Mouse (Mus musculus): ENCODE data around the gene Slc29a3.

The Slc29a3 gene

DNA sequence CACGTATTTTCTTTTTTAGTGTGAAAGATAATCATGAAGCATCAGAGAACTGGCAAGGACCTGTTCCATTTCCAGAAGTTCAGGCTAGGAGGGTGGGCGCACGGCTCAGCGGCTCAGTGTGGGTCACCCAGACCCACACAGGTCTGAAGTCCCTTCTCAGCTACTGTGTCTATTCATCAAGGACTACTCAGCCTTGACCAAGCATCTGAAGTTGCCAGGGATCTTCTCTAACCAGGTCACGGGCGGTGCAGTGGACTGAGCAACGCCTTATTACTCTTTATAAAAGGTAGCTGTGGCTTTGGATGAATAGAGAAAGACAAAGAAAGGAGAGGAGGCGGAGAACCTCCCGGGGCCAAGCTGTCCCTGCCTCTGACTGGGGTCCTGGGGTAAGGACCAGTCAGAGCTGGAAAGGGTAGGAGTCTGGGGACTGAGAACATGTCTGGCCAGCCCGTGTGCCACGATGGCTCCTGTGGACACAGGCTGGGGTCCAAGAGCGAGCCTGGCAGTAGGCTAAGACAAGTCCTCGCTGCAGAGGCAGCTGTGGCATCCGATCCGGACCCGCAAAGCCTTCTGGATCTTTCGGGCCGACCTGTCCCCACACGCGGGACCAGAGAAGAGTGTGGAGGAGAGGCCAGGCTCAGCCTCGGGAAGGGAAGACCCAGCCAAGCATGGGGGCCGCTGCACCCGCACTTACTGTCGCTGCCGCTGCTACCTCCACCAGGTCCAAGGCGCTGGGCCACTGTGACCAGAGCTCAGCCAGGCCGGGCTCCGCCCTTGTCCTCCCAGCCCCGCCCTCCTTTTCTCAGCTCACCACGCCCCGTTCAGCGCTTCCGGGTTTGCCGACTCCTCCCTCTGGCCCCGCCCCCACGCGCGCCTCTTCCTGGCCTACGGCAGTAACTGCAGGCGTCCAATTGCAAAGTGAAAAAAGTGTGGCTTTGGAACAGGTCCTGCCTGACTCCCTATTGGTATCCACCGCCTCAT, at the start of gene Slc29a3:
Gene Slc29a3, minus strand, starts transcription at position 755 of the 981 bp plus-strand sequence.
- DNase-seq (ENCODE audit: low spot score), result peak; percentile 98

DNA sequence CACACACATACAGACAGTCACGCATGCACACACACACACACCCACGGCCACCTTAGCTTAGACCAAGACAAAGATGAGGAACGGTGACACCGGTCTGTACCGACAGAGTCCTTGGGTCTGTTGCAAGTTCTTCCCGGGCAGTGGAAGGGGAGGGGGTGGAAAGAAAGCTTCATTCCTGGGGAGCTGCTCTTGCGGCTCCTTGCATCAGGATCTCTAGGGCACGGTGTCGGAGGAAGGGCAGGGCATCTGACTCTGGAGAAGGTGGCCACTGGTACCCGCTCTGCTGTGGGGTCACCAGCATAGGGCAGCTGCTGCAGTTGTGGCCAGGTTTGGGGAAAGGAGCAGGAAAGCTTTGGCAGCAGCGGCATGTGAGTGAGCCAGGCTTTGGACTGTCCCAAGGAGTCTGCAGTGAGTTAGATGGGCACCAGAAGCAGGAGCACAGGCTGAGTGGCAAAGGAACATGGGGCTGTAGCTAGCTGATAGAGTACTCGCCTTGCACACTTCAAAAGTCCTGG, 49.4 kb upstream of the Slc29a3 start:
- no peak for DNase-seq (ENCODE audit: low spot score)

DNA sequence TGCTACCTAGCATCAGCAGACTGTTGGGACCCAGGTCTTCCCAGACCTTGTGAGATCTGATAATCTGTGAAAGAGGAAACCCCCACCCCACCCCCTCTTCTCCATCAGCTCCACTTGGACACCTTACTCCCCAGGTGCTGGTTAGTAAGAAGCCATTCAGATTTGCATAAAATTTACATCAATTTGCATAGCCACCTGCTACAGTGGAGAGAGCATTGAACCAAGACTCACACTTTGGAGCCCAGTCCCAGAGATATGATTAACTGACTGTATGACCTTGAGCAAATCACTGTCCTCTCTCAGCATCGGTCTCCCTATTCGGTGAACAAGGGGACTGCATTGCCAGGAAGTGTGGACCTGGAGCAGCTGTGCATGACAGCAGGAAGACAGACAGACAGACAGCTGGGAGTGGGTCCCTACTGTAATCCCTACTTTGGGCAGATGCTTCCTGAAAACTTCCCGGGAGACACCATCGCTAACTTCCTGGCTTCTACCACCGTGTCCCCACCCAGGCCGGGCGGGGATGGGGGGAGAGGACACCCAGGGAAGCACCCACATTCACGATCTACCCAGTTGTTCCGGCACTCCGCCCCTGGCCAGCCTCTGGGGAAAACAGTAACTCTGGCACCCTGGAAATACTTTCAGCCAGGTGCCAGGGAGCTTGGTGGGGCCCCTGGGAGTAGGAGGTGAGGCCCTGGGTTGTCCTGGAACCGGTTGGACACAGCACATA, 48.7 kb upstream of the Slc29a3 start:
- no peak for DNase-seq (ENCODE audit: low spot score)

DNA sequence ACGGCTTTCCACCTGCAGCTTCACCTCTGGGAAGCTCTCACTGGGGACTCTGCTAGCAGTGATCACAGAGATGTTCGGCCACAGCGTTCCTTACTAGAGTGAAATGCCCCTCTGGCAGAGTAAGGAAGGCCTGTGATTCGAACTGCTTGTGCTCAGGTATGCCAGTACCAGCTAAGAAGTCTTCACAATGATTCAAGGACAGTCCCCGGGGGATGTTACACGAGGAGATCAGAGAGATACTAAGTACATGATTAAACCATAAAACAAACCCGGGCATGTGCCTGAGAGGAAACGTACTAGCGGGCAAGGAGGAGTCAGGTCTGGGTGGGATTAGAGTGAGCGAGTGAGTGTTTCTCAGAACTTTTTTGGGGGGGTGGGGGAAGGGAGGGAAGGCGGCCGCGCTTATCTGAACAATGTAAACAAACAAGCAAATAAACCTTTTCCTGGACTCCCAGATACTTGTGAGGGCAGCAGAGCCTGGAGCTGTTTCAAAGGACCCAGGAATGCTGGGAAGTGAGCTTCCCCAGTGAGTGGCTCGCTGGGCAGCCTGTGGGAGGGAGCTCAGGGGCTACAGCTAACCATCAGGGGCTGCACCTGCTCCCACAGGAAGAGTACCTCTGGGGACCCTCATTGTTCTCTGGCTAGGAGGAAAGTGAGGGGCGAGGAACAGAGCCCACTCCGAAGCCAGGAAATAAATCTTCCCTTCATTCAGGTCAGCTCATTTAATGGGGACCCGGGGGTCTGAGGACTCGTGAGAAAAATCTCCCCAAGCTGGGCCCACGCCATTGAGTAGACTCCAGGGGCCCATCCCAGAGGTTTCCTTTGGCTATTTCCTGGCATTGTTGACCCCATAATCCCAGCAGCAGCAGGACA, 47.9 kb upstream of the Slc29a3 start:
- no peak for DNase-seq (ENCODE audit: low spot score)

DNA sequence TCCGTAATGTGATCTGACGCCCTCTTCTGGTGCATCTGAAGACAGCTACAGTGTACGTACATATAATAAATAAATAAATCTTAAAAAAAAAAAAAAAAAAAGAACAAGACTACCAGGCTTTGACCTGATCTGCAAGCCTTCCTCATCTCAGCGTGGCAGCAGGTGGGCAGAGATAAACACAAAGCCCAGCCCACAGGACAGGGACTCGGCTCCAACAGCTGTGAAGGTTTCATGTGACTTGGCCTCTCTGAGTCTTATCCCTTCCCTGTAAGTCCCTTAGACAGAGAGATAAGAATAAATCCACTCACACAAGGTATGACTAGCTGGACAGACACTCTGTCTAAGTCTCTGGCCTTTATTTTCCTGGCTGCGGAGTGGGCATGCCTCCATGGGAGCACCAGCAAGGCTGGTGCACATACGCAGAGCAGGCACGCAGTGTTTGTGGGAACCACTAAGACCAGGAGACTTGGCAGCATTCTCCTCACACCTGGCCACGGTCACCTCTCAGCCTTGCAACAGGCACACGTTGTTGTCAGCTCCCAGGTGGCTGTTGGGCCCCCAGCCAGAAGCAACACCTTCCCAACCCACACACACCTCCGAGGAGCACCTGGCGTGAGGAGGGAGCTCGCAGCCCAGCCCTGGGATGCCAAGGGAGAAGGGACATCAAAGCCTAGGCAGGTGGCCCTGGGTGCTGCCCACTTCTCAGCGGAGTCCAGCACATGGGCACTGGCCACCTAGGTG, 45.3 kb upstream of the Slc29a3 start:
- DNase-seq (ENCODE audit: low spot score), result no peak

DNA sequence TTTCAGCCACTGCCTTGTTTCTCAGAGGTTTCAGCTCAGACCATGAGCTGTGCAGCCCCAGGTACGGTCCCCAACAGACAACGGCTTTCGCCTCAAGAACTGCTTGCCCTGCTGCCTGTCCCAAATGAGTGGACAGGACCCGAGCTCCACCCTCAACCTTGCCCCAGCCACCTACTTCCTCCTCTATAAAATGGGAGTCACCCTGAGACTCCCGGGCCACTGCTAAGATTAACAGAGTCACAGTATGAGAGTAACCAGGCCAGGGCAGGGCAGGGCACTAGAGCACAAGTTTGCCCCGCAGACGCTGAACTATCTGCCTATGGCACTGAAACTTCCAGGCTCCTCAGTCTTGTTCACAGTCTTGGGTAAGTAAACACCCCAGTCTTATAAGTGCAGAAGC, 43.9 kb upstream of the Slc29a3 start:
- DNase-seq (ENCODE audit: low spot score), result no peak

DNA sequence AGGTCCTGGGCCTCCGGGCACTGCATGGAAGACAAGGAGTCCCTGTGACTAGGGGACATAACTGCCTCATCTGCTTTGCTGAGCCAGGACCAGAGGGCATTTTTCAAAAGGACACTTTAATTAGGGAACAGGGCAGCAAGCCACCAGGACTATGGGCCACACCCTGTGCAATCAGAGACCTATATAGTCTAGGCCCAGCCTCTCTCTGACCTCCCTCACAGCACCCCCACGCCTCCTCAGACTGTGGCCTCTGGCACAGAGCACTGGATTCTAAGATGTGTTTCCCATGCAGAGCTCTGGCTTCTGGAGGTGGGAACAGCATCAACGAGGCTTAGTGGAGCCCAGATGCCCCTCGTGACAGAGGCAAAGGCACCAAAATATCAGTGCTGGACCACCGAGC, 43.4 kb upstream of the Slc29a3 start:
- no peak for DNase-seq (ENCODE audit: low spot score)

DNA sequence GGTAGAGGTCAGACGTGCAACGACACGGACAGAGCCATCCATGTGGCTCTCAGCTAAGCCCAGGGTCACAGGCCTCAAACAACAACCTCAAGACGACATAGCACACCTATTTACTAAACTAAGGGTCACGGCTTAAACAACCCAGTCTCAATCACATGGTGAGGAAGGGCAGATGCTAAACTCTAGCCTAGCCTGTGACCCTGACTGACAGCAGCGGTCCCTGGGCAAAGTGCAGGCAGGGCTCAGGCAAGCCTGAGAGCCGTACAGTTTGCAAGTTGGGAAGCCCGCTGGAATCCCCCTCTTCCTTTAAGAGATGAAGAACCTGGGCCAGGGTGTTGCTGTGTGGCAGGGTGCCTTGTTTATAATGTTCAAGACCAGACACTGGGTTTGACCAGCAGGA, 42.2 kb upstream of the Slc29a3 start:
- no peak for DNase-seq (ENCODE audit: low spot score)

DNA sequence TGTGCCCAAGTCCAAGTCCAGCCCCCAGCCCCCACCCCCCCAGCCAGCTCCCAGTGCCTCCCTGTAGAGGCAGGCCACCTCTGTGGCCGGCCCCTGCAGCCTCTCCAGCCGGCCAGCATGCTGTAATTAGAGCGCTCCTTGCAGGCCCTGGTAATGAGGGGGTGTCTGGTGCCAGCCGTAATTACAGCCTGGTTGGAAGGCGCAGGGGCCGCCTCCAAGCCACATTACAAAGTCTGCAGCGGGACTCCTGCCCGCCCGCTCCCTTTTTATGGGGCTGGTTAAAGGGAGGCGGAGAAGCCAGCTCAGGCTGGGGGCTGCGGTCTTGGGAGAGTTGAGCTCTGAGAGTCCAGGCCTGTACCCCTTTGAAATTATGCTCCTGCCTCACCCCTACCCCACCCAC, 41.8 kb upstream of the Slc29a3 start:
- no peak for DNase-seq (ENCODE audit: low spot score)

DNA sequence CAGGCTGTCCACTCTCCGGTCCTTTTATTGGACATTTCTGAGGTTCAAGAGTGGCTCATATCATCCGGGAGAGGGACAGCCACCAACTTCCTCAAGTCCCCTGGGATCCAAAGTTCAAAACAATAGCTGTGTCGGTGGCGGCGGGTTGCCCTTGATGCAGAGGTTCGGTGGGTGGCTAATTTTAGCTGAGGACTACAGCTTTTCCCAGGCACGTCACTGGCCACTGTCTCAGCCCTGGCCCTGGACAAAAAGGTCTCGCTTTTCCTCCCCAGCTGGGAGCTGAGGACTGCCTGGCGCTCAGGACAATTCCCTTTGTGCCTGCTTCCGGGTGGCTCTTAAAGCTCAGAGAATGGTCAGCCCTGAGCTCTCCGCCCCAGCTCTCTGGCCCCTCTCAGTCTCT, 40.2 kb upstream of the Slc29a3 start:
- DNase-seq (ENCODE audit: low spot score), result no peak

DNA sequence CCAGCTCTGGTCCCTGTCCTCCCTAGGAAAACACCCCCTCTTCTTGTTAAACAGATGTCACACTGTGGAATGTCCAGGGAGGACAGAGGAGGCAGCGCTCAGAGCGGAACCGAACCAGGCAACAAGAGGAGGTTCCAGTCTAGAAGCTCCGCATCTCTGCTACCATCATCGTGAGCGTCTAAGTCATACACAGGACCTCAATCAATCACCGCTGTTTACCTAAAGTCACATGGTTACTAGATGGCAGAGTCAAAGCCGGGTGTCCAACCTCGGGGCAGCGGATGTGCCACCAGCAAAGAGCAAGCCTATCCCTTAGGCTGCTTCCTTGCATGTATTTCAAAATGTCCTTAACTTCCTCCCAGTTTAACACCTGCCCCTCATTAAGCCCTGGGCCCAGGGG, 39.8 kb upstream of the Slc29a3 start:
- no peak for DNase-seq (ENCODE audit: low spot score)

DNA sequence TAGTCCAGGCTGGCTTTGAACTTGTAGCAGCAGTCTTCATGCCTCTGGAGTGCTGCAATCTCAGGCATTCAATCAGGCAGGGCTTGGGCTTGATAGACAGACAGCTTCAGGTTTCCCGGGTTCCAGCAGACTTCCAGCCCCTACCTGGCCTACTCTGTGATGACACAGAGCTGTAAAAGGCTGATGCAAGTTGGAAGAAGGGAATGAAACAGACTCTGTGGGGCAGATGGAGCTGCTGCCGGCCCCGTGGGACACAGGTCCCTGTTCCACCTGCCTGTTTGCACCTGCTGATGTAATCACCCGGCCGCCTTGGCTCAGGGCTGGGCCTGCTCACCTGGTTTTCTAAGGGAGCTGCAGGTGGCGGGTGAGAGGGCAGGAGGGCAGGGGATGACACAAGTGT, 38.3 kb upstream of the Slc29a3 start:
- no peak for DNase-seq (ENCODE audit: low spot score)

DNA sequence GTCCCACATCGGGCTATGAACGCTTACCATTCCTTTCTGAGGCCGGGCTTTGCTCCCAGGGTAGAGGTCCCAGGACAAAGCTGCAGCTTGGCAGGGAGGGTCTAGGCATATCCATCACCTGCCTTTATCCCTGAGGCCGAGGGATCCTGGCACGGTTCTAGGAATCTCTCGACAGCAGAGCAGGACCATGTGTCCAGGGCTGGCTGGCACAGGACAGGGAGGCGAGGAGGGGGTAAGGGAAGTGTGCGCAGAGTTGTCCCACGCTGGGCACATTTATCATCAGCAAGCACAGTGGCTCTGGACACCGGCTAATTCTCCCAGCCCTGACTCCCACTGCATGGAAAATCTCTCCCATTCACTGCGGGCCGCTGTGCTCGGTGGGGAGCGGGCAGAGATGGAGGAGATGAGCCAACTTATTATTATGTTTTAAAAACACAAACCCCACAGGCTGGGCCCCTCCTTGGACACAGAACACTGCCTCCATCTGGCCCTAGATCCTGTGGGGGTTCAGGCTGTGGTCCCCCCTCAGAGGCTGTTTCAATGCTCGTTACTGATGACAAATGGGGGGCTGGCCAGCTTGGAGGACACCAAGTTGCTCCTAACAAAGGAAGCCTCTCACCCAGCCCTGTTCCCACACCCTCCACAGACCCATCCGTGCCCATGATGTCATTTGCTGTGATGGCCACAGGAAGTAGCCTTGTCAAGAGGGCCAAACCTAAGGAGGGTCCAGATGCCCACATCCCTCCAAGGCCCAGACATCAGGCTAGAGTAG, 34.9 kb upstream of the Slc29a3 start:
- DNase-seq (ENCODE audit: low spot score), result no peak

DNA sequence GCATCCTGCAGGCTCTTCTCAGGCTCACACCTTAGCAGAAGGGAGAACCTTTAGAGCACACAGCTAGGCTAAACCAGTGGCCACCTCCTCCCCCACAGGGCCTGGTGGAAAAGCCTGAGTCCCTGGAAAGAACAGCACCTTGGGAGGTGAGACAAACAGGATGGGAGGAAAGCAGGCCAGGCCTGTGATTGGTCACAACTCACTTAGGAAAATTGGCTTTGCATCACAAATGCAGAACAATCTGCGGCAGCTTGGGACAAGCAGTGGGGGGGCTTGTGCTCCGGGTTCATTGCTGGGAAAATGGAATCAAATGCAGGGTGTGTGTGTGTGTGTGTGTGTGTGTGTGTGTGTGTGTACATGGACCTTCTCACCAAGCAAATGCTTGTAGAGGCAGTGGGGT, 31.0 kb upstream of the Slc29a3 start:
- DNase-seq (ENCODE audit: low spot score), result no peak

DNA sequence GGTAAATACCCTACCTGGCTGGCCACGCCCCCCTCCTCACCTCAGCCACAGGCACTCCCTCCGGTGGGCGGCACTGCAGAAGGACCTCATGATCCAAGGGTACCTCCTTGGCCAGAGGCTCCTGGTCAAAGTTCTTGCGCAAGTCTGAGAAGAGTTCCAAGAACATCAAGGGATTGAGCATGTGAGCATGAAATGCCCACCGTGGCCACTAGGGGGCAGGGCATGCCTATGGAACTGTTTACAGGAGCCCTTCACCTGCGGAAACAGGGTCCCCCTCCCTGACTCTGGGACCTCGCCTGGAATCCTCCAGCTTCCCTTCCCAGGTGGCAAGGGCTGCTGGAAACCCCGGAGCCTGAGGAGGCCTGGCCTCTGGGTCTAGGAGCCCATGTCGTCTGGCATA, 27.0 kb upstream of the Slc29a3 start:
- peak; percentile 72 for DNase-seq (ENCODE audit: low spot score)

DNA sequence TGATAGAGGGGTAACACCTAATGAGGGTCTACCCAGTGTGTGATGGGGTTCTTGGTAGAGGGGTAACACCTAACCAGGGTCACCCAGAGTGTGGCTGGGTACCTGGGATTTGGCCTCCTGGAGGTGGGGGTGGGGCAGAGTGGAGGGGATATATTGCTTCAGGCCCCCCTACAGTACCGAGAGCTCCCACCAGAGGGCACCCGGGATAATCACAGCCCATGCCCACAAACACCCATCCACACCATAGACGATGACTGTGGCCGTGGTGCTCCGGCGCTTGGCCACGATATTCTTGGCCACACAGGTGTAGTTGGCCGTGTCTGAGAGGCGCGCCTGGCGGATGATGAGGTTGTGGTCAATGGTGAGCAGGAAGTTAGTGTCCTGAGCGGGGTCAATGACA, 25.9 kb upstream of the Slc29a3 start:
- DNase-seq (ENCODE audit: low spot score), result peak; percentile 31

DNA sequence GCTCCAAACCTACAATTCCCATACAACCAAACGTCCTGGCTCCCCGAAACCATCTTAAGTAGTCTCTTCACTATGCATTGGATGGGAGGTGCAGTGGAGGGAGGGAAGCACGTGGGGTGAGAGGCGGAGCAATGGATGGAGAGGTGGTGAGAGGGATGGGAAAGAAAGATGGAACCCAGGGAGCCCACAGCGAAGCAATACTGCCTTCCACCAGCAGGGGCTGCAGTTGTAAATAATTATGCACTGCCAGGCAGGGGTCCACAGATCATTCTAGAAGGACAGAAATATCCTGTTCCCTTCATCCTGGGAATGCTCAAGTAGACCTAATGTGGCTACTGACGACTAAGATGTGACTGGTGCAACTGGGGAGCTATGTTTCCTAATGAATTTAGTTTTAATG, 22.9 kb upstream of the Slc29a3 start:
- no peak for DNase-seq (ENCODE audit: low spot score)

DNA sequence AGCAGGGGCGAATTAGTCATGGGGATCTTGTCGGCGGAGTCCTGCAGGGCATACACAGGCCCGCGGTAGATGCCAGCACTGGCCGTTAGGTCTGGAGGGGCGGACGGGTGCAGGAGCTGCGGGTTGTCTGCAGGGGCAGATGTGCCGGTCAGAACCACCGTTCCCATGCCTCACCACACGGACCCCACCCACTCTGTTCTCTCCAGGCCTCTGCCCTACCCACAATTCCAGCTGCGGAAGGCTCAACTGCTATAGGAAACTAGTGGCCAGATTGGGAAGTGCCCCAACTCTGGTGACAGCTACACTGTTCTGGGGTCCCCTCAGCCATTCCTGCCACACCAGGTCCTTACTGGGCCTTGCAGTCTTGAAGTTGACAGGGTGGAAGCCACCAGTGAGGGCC, 22.0 kb upstream of the Slc29a3 start:
- no peak for DNase-seq (ENCODE audit: low spot score)

DNA sequence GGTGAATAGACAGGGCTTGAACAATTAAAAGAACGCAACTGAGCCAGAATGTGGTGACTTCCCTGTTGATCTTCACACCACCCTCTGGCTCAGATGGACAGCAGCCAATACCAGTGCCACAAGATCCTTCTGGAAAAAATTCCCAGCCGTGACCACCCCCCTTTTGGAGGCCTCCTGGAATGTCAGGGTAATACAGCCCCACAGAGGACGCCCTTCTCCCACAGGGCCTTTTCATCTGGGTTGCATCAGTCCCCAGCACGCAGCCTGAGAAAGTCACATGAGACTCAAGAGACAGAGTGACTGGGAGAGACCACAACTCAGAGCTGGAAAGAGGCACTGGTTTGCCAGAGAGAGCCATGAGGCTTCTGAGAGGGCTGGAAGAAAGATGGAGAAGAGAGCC, 18.3 kb upstream of the Slc29a3 start:
- DNase-seq (ENCODE audit: low spot score), result no peak

DNA sequence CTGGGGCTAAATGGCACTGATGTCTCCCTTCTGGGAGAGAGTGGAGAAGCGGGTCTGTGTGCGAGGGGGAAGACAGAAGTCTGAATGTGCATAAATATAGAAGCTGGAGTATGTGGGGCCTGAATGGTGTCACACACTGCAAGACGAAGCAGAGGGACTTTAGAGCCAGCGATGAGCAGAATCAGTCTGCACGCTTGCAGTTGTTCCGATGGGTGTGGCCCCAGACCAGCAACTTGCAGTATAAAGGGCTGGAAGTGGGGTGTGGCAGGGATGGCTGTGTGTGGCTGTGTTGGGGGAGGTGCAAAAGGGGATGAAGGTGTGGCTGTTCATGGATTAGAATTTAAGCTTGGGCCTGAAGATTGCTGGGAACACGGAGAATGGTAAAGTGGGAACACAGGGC, 16.0 kb upstream of the Slc29a3 start:
- no peak for DNase-seq (ENCODE audit: low spot score)

DNA sequence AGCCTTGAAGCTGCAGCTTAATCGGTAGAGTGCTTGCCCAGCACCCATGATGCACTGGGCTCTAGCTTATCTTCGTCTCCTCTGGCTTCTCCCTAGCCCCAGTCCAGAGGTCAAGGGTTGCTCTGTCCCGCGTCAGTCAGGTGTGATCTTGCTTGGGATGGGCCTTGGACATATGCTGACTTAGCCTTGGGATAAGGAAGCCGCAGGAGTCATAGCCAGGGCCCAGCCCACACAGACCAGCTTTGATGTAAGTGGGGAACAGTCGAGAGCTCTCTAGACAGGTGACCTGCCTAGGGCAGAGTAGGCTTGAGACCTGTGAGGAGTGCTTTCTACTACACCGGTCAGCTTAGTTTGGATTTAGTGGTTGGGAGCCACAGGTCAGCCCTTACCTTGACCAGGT, 14.8 kb upstream of the Slc29a3 start:
- DNase-seq (ENCODE audit: low spot score), result no peak
